Mouse (Mus musculus) kidney, postnatal 4 days (tissue): Measurements from ENCODE around the gene Schip1.

Source experiments
- DNase-seq, 2 experiments: peaks; one replicate each; pipeline ENCODE4 v3.0.0; 2021; ENCODE audit warnings: mixed read lengths in 2 of 2

Gene Schip1

GRCm38 (mm10) chr3:68393578-68393977, 329.0 kb downstream of the Schip1 start:
- peak in 1 of 2 experiments; percentile 5 for DNase-seq

- no peak for DNase-seq
These were observed 334.1 kb downstream of the Schip1 start for GRCm38 (mm10) chr3:68398691-68399090.

- no peak for DNase-seq
These were observed 335.5 kb downstream of the Schip1 start for GRCm38 (mm10) chr3:68400121-68400520.

- no peak for DNase-seq
These were observed 338.7 kb downstream of the Schip1 start for GRCm38 (mm10) chr3:68403343-68403742.

GRCm38 (mm10) chr3:68403783-68404217, 339.2 kb downstream of the Schip1 start:
- no peak for DNase-seq

GRCm38 (mm10) chr3:68405724-68406123, 341.1 kb downstream of the Schip1 start:
- DNase-seq: no peak

GRCm38 (mm10) chr3:68412262-68412661, 347.7 kb downstream of the Schip1 start:
- DNase-seq: no peak

- no peak for DNase-seq
These were observed 355.2 kb downstream of the Schip1 start for GRCm38 (mm10) chr3:68419792-68420191.

- DNase-seq: no peak
These were observed 356.3 kb downstream of the Schip1 start for GRCm38 (mm10) chr3:68420927-68421326.

- DNase-seq: no peak
These were observed 357.2 kb downstream of the Schip1 start for GRCm38 (mm10) chr3:68421849-68422248.

- DNase-seq: no peak
These were observed 363.5 kb downstream of the Schip1 start for GRCm38 (mm10) chr3:68428081-68428480.

GRCm38 (mm10) chr3:68434435-68434834, 369.8 kb downstream of the Schip1 start:
- peak; percentile 2 to 13 for DNase-seq

GRCm38 (mm10) chr3:68434897-68435296, 370.3 kb downstream of the Schip1 start:
- no peak for DNase-seq

GRCm38 (mm10) chr3:68448480-68448879, 383.9 kb downstream of the Schip1 start:
- DNase-seq: no peak

- DNase-seq: no peak
These were observed 387.0 kb downstream of the Schip1 start for GRCm38 (mm10) chr3:68451634-68452033.

- DNase-seq: no peak
These were observed 388.7 kb downstream of the Schip1 start for GRCm38 (mm10) chr3:68453266-68453665.

GRCm38 (mm10) chr3:68453719-68454455, 389.3 kb downstream of the Schip1 start:
- no peak for DNase-seq

- no peak for DNase-seq
These were observed 402.0 kb downstream of the Schip1 start for GRCm38 (mm10) chr3:68466643-68467042.

GRCm38 (mm10) chr3:68467941-68468687, 403.5 kb downstream of the Schip1 start:
- DNase-seq: peak; percentile 39 to 65

GRCm38 (mm10) chr3:68469643-68470042, 405.0 kb downstream of the Schip1 start:
- DNase-seq: peak; percentile 21 to 33

- DNase-seq: no peak
These were observed 405.5 kb downstream of the Schip1 start for GRCm38 (mm10) chr3:68470061-68470460.

GRCm38 (mm10) chr3:68470622-68471021, 406.0 kb downstream of the Schip1 start:
- no peak for DNase-seq

- DNase-seq: no peak
These were observed 411.7 kb downstream of the Schip1 start for GRCm38 (mm10) chr3:68476336-68476735.

- DNase-seq: no peak
These were observed 412.9 kb downstream of the Schip1 start for GRCm38 (mm10) chr3:68477478-68477877.
